In the genomic region with DNA sequence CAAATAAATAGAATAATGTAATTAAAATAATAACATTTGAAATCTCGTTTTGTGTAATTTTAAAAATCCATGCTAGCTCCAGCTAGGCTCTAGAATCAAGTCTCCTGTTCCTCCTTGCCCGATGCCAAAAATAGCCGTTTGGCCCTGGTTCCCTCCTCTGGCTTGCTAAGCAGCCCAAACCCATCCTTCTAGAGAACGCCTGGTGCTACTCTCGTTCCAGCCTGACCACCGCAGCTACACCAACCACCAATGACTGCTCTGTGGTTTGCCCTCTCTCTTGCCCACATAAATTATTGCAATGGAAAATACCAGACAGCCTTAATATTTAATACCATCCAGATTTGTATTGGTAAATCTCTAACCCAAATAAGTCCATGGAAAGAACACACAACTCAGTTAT, we compare ENCODE assay signal across 24 mouse cellular contexts. TPM values are rescaled to one million over a fixed set of nuclear protein-coding genes. Genes with fewer than 3 reads are reported as not detected.
DNase-seq lines count a peak whose midpoint lies in the region; ATAC-seq lines count a peak whose summit lies in the region.
"Had no signal": no experiment of that assay in that cellular context is flagged by ENCODE, and none has a peak within 500 bp of the region (broad histone marks: within the 10 kb centered on the region; RNA-seq: fewer than 3 reads in every experiment).

No protein-coding gene starts in this region.

- no peak overlapping the region for H3K27ac ChIP-seq in embryonic facial prominence, embryonic 14.5 days (replicated peaks; ENCODE audit: low read depth, low read length)
- no peak overlapping the region for H3K27ac ChIP-seq in embryonic facial prominence, embryonic 10.5 days (replicated peaks)

- H3K4me1 ChIP-seq in embryonic facial prominence, embryonic 14.5 days (ENCODE audit: control insufficient read depth, insufficient read depth, low read length): no peaks in the 10 kb centered on the region
- H3K4me1 ChIP-seq in embryonic facial prominence, embryonic 10.5 days: peaks cover 10% of the 10 kb centered on the region

- no peaks in the 10 kb centered on the region for H3K9me3 ChIP-seq in embryonic facial prominence, embryonic 14.5 days (ENCODE audit: control insufficient read depth, low read length)
- H3K9me3 ChIP-seq in embryonic facial prominence, embryonic 10.5 days: no peaks in the 10 kb centered on the region
- H3K9me3 ChIP-seq: G1E had no signal

- no peak overlapping the region for H3K4me2 ChIP-seq in embryonic facial prominence, embryonic 14.5 days (ENCODE audit: low read depth, low read length)

- H3K36me3 ChIP-seq in embryonic facial prominence, embryonic 14.5 days (ENCODE audit: control insufficient read depth, insufficient read depth, low read length): no peaks in the 10 kb centered on the region
- no peaks in the 10 kb centered on the region for H3K36me3 ChIP-seq in embryonic facial prominence, embryonic 10.5 days (replicated peaks)
- H3K36me3 ChIP-seq: G1E had no signal

- DNase-seq in embryonic facial prominence, embryonic 14.5 days (ENCODE audit: low spot score): peak; percentile 20
- DNase-seq in embryonic facial prominence, embryonic 10.5 days (ENCODE audit: low spot score): no peak
- DNase-seq in NIH3T3 (ENCODE audit: low read depth): peak; percentile 61
- DNase-seq in fibroblast of lung, adult 2 months (ENCODE audit: low read depth): peak; percentile 58
- no peak for DNase-seq in ovary, postnatal 36 days (ENCODE audit: low spot score)
- DNase-seq in spleen, adult 18-20 months: no peak
- DNase-seq: adrenal gland, adult 2 months; adrenal gland, adult 8-10 months; adrenal gland, postnatal 10 days; adrenal gland, postnatal 14 days; adrenal gland, postnatal 25 days; adrenal gland, postnatal 36 days; B cell, adult 2 months; cerebellum, adult 11 months; cerebellum, adult 11-12 months; cerebellum, adult 18-20 months; cerebellum, adult 2 months had no signal

- H3K4me3 ChIP-seq in embryonic facial prominence, embryonic 14.5 days (ENCODE audit: low read depth, low read length): no peak overlapping the region
- no peak overlapping the region for H3K4me3 ChIP-seq in embryonic facial prominence, embryonic 10.5 days

- ATAC-seq in embryonic facial prominence, embryonic 14.5 days (ENCODE audit: low read depth): no peak
- ATAC-seq: activated CD4-positive, CD25-positive, alpha-beta regulatory T cell, adult 4 months; CD4-positive, CD25-positive, alpha-beta regulatory T cell, adult 4 months; Patski had no signal

- no peaks in the 10 kb centered on the region for H3K27me3 ChIP-seq in embryonic facial prominence, embryonic 14.5 days (replicated peaks; ENCODE audit: control insufficient read depth, insufficient read depth, low read length)
- no peaks in the 10 kb centered on the region; the same call in 1 of the 2 replicates for H3K27me3 ChIP-seq in embryonic facial prominence, embryonic 10.5 days (replicated peaks; ENCODE audit: low read depth, poor library complexity, severe bottlenecking)
- H3K27me3 ChIP-seq: CH12.LX, Patski had no signal

- H3K9ac ChIP-seq in embryonic facial prominence, embryonic 14.5 days (ENCODE audit: low read depth, low read length): no peak overlapping the region

- WGBS in embryonic facial prominence, embryonic 14.5 days: 67% methylated on average over 6 of the region's 6 CpGs
- WGBS in embryonic facial prominence, embryonic 10.5 days: 84% methylated on average over 6 of the region's 6 CpGs

RNA-seq across cellular contexts. Expression of a gene that starts 4.7 kb away (rescaled TPM):
- polyA plus RNA-seq in embryonic facial prominence, embryonic 14.5 days (2014; fragmentation: Nextera tagmentation; extraction: Ambion mirVana): 0.17 and 1.3 TPM in 2 replicates
- polyA plus RNA-seq in embryonic facial prominence, embryonic 10.5 days (2016; fragmentation: Nextera tagmentation; extraction: Ambion mirVana): 0.38 and 0.45 TPM in 2 replicates

RNA-seq across cellular contexts. Expression of a gene that starts 4.7 kb away (rescaled TPM):
- 9.2 and 9.4 TPM in 2 replicates for polyA plus RNA-seq in embryonic facial prominence, embryonic 14.5 days (2014; fragmentation: Nextera tagmentation; extraction: Ambion mirVana)
- polyA plus RNA-seq in embryonic facial prominence, embryonic 10.5 days (2016; fragmentation: Nextera tagmentation; extraction: Ambion mirVana): 7.2 and 8.4 TPM in 2 replicates

RNA-seq across cellular contexts. Expression of a gene that starts 15.0 kb away (rescaled TPM):
- polyA plus RNA-seq in embryonic facial prominence, embryonic 14.5 days (2014; fragmentation: Nextera tagmentation; extraction: Ambion mirVana): 0.50 and 1.7 TPM in 2 replicates
- polyA plus RNA-seq in embryonic facial prominence, embryonic 10.5 days (2016; fragmentation: Nextera tagmentation; extraction: Ambion mirVana): 0.10 TPM in 1 of 2 replicates, not detected in the other
- polyA plus RNA-seq: activated CD4-positive, CD25-positive, alpha-beta regulatory T cell, adult 4 months; C2C12; CD4-positive, CD25-positive, alpha-beta regulatory T cell, adult 4 months; G1E had no signal

RNA-seq across cellular contexts. Expression of a gene that starts 32.1 kb away (rescaled TPM):
- 5.3 and 6.2 TPM in 2 replicates for polyA plus RNA-seq in embryonic facial prominence, embryonic 14.5 days (2014; fragmentation: Nextera tagmentation; extraction: Ambion mirVana)
- 7.4 and 7.7 TPM in 2 replicates for polyA plus RNA-seq in embryonic facial prominence, embryonic 10.5 days (2016; fragmentation: Nextera tagmentation; extraction: Ambion mirVana)

RNA-seq across cellular contexts. Expression of a gene that starts 45.9 kb away (rescaled TPM):
- polyA plus RNA-seq in embryonic facial prominence, embryonic 14.5 days (2014; fragmentation: Nextera tagmentation; extraction: Ambion mirVana): 0.21 and 0.35 TPM in 2 replicates
- polyA plus RNA-seq in embryonic facial prominence, embryonic 10.5 days (2016; fragmentation: Nextera tagmentation; extraction: Ambion mirVana): 0.11 TPM in 1 of 2 replicates, not detected in the other
- polyA plus RNA-seq: activated CD4-positive, CD25-positive, alpha-beta regulatory T cell, adult 4 months; adrenal gland, adult 2 months; brain, embryonic 14.5 days; CD4-positive, CD25-positive, alpha-beta regulatory T cell, adult 4 months; cerebellum, adult 2 months; G1E; Patski had no signal

Comparison
In these comparisons a context has a peak if more than half of its experiments do, and no peak if none do; other contexts are left out.
1. DNase-seq: peak in embryonic facial prominence, embryonic 14.5 days (single experiment), NIH3T3 (single experiment) and fibroblast of lung, adult 2 months (single experiment); none in embryonic facial prominence, embryonic 10.5 days (single experiment), ovary, postnatal 36 days (single experiment) and spleen, adult 18-20 months (0 of 2).